Mouse (Mus musculus) liver, postnatal 0 days (tissue): ENCODE measurements at regions not wholly inside any gene's neighbourhood (a gene's known extent, or its start where the extent isn't known, plus 50 kb on each side); places are given as distances from the start of the nearest gene placed in this dataset.

Source experiments
- ATAC-seq: fragments of 200-750 bp; cut with Nextera tagmentation; 2 replicates; pipeline ENCODE4 v1.8.0; 2017; ENCODE audit warnings: mild to moderate bottlenecking, moderate library complexity
- DNase-seq: peaks from one replicate; pipeline ENCODE4 v3.0.0-alpha.2; 2016
- H3K27ac ChIP-seq: fragments of 300-500 bp; sonication (generic); 2 replicates; pipeline ENCODE4 v1.5.1; 2014; ENCODE audit warnings: antibody characterized with exemption, moderate library complexity, mild to moderate bottlenecking, low read depth
- H3K27me3 ChIP-seq: fragments of 300-500 bp; sonication (generic); 2 replicates; pipeline ENCODE4 v1.6.1; 2014; ENCODE audit warnings: low read length, control low read depth, mixed read lengths; ENCODE audit not compliant: insufficient read depth
- H3K36me3 ChIP-seq: fragments of 300-500 bp; sonication (generic); replicated peaks from 2 replicates; pipeline ENCODE4 v1.6.1; 2014; ENCODE audit warnings: mild to moderate bottlenecking, control low read depth, low read length, moderate library complexity, mixed read lengths; ENCODE audit not compliant: insufficient read depth
- H3K4me1 ChIP-seq: fragments of 300-500 bp; sonication (generic); 2 replicates; pipeline ENCODE4 v1.6.1; 2014; ENCODE audit warnings: antibody characterized with exemption, mild to moderate bottlenecking, control low read depth; ENCODE audit not compliant: insufficient read depth
- H3K4me2 ChIP-seq: fragments of 300-500 bp; sonication (generic); 2 replicates; pipeline ENCODE4 v1.6.1; 2014; ENCODE audit warnings: low read depth, mild to moderate bottlenecking, low read length, moderate library complexity, mixed read lengths
- H3K4me3 ChIP-seq: fragments of 300-500 bp; sonication (generic); 2 replicates; pipeline ENCODE4 v1.5.1; 2014; ENCODE audit warnings: low read depth, low read length
- H3K9ac ChIP-seq: fragments of 300-500 bp; sonication (generic); replicated peaks from 2 replicates; pipeline ENCODE4 v1.6.1; 2014; ENCODE audit warnings: mild to moderate bottlenecking, moderate library complexity
- H3K9me3 ChIP-seq: fragments of 300-500 bp; sonication (generic); 2 replicates; pipeline ENCODE4 v1.6.1; 2016; ENCODE audit warnings: mild to moderate bottlenecking, control low read depth, low read length, mixed read lengths
- CTCF ChIP-seq: sonication (generic); IDR thresholded peaks from 2 replicates; pipeline ENCODE4 v1.5.1; 2016; ENCODE audit warnings: antibody characterized with exemption, low read depth
- EP300 ChIP-seq: IDR thresholded peaks from 2 replicates; pipeline ENCODE4 v1.6.1; 2016; ENCODE audit warnings: antibody characterized with exemption, low read depth, mild to moderate bottlenecking
- WGBS: fragments of 180-500 bp; shearing (Covaris S2); extraction: QIAGEN DNeasy Blood & Tissue Kit; methylation state at CpG from one replicate; pipeline ENCODE4 v1.1.7; 2014; ENCODE audit not compliant: insufficient replicate concordance; 5-methylcytosine and 5-hydroxymethylcytosine counted together

DNA sequence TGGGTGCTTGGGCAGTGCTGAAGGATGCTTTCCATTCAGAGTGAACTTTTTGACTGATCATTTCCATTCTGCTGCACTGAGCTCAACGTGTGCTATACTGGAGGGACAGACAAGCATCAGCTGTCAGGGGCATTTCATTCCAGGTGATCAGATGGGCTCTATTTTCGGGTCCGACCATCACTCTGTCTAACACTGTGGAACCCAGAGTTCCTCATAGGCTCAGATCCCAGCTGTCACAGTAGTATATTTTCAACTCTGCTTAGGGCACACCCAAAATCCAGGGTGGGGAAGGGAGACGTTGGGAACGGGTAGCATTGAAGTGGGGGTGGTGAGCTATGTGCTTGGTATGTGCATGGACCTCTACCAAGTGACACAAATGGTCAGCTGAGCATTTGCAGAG is 120.1 kb downstream of the Klhl25 start:
- no peaks in the 10 kb centered on the region for H3K36me3 ChIP-seq
- ATAC-seq (no peak), DNase-seq (no peak)
- no peaks in the 10 kb centered on the region for H3K4me1 ChIP-seq
- no peaks in the 10 kb centered on the region for H3K9me3 ChIP-seq
- 76% methylated on average over 5 of the region's 5 CpGs for WGBS
- H3K9ac ChIP-seq: no peak overlapping the region
- H3K4me2 ChIP-seq: no peak overlapping the region
- H3K4me3 ChIP-seq: no peak overlapping the region
- H3K27me3 ChIP-seq: no peaks in the 10 kb centered on the region
- H3K27ac ChIP-seq: no peak overlapping the region
- TF ChIP-seq EP300: no peak
- TF ChIP-seq CTCF: no peak

DNA sequence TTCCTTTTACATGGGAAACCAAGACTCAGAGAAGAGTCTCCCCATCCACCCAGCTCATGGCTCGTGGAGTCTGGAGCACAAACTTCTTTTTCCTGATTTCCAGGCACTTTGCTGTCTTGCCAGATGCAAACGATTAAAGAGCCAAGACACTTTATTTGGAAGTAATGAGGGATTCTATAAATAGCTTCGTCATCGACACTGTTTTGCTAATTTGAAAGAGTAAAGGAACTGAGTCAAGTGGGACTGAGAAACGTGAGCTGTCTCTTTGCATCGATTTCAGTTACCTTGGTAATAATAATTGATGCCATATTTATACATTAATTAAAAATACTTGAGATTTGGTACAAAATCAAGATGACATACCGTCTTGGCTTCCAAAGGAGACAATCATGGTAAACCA is 122.8 kb downstream of the Klhl25 start:
- no peaks in the 10 kb centered on the region for H3K36me3 ChIP-seq
- ATAC-seq: no peak

GRCm38 (mm10) chr7:75971706-75972105 is 123.6 kb downstream of the Klhl25 start:
- ATAC-seq (no peak), DNase-seq (no peak)
- WGBS: 83% methylated on average over 3 of the region's 3 CpGs
- Histone ChIP-seq H3K4me2 (no peak overlapping the region), H3K9ac (no peak overlapping the region), H3K4me1 (no peaks in the 10 kb centered on the region), H3K4me3 (no peak overlapping the region), H3K27me3 (no peaks in the 10 kb centered on the region), H3K36me3 (no peaks in the 10 kb centered on the region), H3K9me3 (no peaks in the 10 kb centered on the region), H3K27ac (no peak overlapping the region)
- TF ChIP-seq CTCF: no peak
- no peak for TF ChIP-seq EP300

More for the DNA sequence above, 122.8 kb downstream of the Klhl25 start:
- Histone ChIP-seq H3K9ac (no peak overlapping the region), H3K4me3 (no peak overlapping the region), H3K27ac (no peak overlapping the region), H3K27me3 (no peaks in the 10 kb centered on the region), H3K9me3 (no peaks in the 10 kb centered on the region), H3K4me1 (no peaks in the 10 kb centered on the region), H3K4me2 (no peak overlapping the region)
- 70% methylated on average over 7 of the region's 7 CpGs for WGBS
- no peak for DNase-seq
- no peak for TF ChIP-seq CTCF
- TF ChIP-seq EP300: no peak

GRCm38 (mm10) chr7:75981560-75981959 is 133.4 kb downstream of the Klhl25 start:
- Histone ChIP-seq H3K4me3 (no peak overlapping the region), H3K4me2 (no peak overlapping the region), H3K36me3 (no peaks in the 10 kb centered on the region), H3K4me1 (no peaks in the 10 kb centered on the region), H3K9me3 (no peaks in the 10 kb centered on the region), H3K27ac (no peak overlapping the region), H3K9ac (no peak overlapping the region), H3K27me3 (no peaks in the 10 kb centered on the region)
- WGBS: 67% methylated on average over 5 of the region's 5 CpGs
- TF ChIP-seq EP300 (no peak), CTCF (no peak)
- DNase-seq (no peak), ATAC-seq (no peak)

- Histone ChIP-seq H3K27ac (no peak overlapping the region), H3K4me3 (no peak overlapping the region), H3K4me2 (no peak overlapping the region), H3K9ac (no peak overlapping the region), H3K36me3 (no peaks in the 10 kb centered on the region), H3K4me1 (no peaks in the 10 kb centered on the region), H3K27me3 (no peaks in the 10 kb centered on the region), H3K9me3 (no peaks in the 10 kb centered on the region)
- no peak for DNase-seq
- 30% methylated on average over 20 of the region's 23 CpGs for WGBS
- TF ChIP-seq CTCF (no peak), EP300 (no peak)
- no peak for ATAC-seq
Measured at GRCm38 (mm10) chr7:75983029-75983808, 135.1 kb downstream of the Klhl25 start.

GRCm38 (mm10) chr7:75983809-75984171 is 135.7 kb downstream of the Klhl25 start:
- TF ChIP-seq CTCF: no peak
- TF ChIP-seq EP300: no peak
- no peak overlapping the region for H3K4me3 ChIP-seq
- WGBS: 53% methylated on average over 7 of the region's 7 CpGs

More at GRCm38 (mm10) chr7:75983809-75984171, 135.7 kb downstream of the Klhl25 start:
- Histone ChIP-seq H3K27ac (no peak overlapping the region), H3K4me1 (no peaks in the 10 kb centered on the region), H3K9me3 (no peaks in the 10 kb centered on the region), H3K27me3 (no peaks in the 10 kb centered on the region), H3K36me3 (no peaks in the 10 kb centered on the region), H3K4me2 (no peak overlapping the region), H3K9ac (no peak overlapping the region)
- ATAC-seq (no peak), DNase-seq (no peak)
